Mouse (Mus musculus) small intestine, adult 2 months (tissue): ENCODE data around the gene Kcnb1.

ENCODE experiments used
- CTCF ChIP-seq: fragments of 200-500 bp; IDR thresholded peaks from 2 replicates; pipeline ENCODE4 v1.5.1; 2012; ENCODE audit warnings: low read depth, mild to moderate bottlenecking, control low read depth, inconsistent platforms, low read length, moderate library complexity, mixed read lengths; ENCODE audit not compliant: insufficient replicate concordance, insufficient read length; ENCODE audit errors: extremely low read depth
- POLR2A ChIP-seq: fragments of 200-500 bp; IDR thresholded peaks from 2 replicates; pipeline ENCODE4 v1.6.1; 2012; ENCODE audit warnings: low read depth, mild to moderate bottlenecking, control low read depth, inconsistent platforms, low read length, moderate library complexity

- TF ChIP-seq CTCF, result no peak
- TF ChIP-seq POLR2A, result no peak
Measured at GRCm38 (mm10) chr2:167076759-167077158, 113.2 kb downstream of the Kcnb1 start.
